Mouse (Mus musculus): ENCODE results near the gene Upp1.

GRCm38 (mm10) chr11:9159953-9160352 is 42.0 kb downstream of the Upp1 start:
- no peak for TF ChIP-seq EP300 (IDR thresholded peaks at IDR 0.05; ENCODE audit: low read depth)
- no peak for TF ChIP-seq CTCF (IDR thresholded peaks at IDR 0.05; ENCODE audit: low read depth)

Measured in heart, postnatal 0 days (tissue).